Mouse (Mus musculus): ENCODE results near the gene Dnal1.

The Dnal1 gene

DNA sequence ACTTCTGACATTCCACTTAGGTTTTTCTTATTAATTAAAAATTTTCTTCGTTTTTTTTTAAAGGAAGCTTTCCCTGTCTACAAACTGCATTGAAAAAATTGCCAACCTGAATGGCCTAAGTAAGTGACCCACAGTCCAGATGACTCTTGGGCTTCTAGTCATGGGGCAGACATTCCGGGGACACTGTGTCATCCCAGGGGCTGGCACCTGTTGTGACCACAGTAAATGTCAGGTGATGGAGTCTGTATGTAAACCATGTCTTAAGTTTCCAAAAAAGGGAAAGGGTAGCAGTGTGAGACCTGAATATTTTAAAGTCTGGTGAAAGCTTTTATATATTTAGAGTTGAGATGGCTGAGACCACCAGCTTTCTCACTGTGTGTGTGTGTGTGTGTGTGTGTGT is 12.7 kb downstream of the Dnal1 start:
- no peak for DNase-seq (ENCODE audit: low spot score in 2 of 2)

DNA sequence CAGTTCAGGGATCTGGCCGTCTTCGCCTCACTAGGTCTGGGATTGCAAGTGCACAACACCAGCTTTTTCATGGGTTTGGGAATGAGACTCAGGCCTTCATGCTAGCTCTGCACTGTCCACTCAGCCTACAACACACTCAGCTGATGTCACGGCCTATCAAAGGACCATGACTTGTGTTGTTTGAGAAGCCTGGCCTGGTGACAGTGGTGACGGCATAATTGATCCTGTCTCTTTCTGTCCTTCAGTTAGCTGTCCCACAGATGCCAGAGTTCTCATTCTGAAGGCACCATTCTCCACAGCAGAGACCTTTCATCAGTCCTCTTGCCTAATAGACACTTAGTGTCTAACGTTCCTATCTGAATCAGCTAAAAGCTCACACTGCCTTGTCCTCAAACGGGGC is 14.4 kb downstream of the Dnal1 start:
- no peak for DNase-seq (ENCODE audit: low spot score in 2 of 2)

DNA sequence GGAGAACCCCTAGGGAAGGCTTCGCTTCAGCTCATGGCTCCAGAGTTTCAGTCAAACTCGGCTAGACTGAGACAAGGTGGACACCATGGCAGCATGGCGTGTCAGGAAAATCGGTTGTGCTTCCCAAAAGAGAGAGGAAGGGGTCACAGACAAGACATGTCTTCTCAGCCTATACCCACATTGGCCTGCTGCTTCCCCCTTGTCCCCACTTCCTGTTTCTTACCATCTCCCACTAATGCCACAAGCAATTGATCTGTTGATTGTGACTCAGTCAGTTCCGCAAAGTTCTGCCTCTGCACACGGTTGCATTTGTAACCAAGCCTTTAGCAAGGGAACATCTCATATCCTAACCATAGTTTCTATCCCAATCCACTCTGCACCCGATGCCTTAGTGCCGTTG is 15.8 kb downstream of the Dnal1 start:
- no peak for DNase-seq (ENCODE audit: low spot score in 2 of 2)

DNA sequence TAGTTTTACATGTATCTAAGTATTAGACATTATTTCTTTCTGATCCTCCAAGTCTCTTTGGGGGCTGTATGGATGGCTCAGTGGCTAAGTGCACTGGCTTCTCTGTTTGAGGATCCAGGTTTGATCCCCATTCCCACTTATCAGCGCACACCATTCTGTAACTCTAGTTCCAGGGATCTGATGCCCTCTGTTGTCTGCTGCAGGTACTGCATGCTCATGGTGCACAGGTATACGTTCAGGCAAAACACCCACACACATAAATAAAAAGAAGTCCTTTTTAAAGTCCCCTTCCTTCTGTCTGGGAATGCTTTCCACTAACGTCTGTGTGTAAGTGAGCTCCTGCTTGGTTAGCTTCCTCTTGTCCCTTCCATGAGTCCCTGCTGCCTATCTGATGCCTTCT is 18.1 kb downstream of the Dnal1 start:
- DNase-seq (ENCODE audit: low spot score in 2 of 2) = peak in 1 of 2 experiments; percentile 36

DNA sequence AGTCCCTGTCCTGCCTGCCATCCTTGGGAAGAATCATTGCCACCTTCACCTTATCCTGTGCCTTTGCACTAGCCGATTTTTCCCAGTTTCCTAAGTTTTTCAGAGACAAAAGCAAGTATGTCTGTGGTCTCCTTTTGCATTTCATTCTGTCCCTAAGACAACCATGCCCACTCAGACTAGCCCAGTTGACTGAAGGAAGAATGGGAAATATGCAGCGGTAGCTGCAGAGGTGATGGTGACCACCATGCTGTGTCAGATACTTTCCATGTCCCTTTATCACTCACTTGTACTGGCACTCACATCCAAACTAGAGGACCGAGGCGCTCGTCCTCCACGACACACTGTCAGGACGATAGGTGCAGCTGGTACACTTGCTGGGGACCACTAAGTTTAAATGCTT is 23.0 kb downstream of the Dnal1 start:
- no peak for DNase-seq (ENCODE audit: low spot score in 2 of 2)

DNA sequence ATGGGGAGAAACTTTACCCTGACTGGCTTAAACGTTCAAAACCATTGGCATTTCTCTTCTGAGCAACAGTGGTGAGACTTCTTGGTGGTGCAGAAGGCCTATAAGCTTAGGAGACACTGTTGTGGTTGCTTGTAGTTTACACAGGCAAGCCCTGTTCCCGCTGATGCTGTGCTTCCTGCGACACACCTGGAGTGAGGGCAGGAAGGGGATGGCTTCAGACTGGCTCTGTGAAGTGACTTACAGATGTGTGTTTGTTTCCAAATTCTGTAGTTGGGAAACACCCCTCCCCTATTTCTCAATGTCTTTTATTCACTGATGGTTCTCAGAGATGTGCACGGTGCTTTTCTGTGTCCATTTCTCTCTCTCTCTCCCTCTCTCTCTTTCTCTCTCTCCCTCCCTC is 26.0 kb downstream of the Dnal1 start:
- no peak for DNase-seq (ENCODE audit: low spot score in 2 of 2)

DNA sequence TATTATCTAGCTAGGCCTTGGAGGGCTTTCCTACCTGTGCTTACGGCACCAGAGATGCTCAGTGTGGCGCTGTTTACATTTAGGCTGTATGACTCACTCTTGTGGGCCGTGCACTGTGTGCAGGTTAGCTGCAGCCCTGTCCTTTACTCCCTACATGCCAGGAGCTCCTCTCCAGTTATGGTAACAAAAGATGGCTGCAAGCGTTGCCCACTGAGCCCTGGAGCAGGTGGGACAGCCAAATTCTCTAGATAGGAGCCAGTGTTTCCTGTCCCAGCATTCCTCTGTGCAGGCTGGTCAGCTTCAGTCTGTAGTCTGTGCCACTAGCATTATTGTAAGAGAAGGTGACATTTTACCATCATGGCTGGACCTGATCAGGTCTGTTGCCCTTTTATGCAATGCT is 27.1 kb downstream of the Dnal1 start:
- no peak for DNase-seq (ENCODE audit: low spot score in 2 of 2)

DNA sequence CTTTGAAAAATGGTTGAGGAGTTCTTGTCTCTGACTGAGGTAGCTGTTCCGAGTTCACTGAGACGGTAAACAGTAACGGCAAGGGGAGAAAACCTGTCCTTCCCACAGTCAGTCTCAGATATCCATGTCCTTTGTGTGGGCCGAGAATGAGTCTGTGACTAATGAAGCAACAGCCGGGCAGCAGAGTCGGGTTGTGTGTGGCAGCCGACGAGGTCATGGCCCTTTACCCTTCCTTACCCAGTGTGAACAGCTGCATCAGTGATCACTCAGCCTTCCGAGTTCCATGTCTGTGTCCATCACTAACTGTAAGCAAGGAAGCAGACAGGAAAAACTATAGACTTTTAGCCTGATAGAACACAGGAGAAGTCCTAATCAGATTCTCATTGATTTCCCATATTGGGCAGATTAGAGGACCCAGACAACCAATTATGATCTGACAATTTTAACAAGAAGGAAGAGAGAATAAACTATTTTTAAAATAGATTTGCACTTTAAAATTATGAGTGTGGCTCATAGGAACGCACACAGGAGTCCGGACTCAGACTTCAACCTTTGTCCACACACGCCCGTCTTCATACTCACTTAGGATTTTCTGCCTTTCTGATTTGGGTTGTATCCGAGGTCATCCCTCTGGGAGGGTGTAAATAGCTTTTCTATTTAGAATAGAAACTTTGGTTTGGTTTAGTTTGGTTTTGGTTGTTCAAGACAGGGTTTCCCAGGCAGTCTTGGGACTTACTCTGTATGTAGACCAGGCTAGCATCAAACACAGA is 28.3 kb downstream of the Dnal1 start:
- no peak for DNase-seq (ENCODE audit: low spot score in 2 of 2)

DNA sequence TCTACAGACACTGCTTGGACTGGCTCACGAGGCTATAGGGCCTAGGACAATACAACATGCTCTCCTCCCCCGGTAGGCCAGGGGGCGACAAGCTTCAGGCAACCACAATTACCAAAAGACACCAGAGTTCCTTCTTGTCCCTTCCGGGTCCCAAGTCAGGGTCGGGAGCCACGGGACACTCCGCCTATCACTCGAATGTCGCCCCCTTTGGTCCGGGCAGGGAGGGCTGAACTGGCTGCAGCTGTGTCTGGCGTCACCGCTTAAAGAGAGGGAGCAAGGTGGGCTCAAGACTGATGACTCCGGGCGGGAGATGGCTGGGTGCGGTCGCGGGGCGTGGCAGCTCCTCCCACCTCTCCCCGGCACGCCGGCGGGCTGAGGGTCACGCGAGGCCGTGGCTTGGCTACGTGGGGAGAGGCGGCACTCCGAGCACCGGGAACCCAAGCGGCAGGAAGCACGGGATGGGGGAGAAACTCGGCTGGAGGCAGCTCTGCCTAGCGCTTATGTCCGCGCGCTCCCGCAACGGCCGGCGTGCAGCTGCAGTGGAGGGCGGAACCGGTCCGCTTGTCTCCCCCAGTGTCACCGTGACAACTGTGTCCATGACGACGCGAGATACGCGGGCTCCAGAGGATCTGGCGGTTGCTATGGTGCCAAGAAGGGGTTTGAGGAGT is 33.9 kb downstream of the Dnal1 start, which contains the start of gene Pnma1:
Pnma1 (minus strand) TSS at position 536 of the 668 bp plus-strand sequence.
- DNase-seq (ENCODE audit: low spot score in 2 of 2) = peak; percentile 85 to 87

DNA sequence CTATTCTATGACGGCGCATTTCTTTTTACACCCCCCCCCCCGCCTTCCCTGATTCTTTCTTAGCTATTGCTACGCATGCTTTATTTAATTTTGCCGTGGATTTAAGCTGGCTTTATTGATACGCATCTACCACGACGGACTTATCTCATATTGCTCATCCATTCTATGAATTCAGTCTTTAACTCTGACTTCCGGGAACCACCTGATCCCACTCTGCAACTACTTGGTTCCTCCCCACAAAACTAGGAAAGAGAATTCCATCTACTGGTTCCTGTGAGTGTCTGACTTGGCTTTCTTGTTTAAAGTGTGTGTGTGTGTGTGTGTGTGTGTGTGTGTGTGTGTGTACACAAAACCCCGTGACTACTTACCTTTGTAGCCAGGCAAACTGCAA is 34.5 kb downstream of the Dnal1 start:
- no peak for DNase-seq (ENCODE audit: low spot score in 2 of 2)

DNA sequence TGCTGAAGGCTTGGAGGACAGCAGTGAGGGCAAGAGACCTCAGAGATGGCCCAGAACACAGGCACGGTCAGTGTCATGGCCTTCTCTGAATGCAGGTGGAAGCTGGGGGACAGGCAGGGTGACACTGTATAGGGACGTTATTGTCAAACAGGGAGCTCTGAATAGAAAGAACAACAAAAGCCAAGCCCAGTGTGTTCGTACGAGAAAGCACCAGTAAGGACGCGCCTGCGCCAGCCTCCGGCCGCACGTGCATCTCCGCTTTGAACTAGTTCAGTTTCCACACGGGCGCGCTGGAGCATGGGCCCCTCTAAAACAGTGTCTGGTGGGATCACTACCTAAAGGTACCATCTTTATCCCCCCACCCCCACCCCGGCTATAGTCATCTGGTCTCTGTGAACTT is 35.8 kb downstream of the Dnal1 start:
- no peak for DNase-seq (ENCODE audit: low spot score in 2 of 2)

DNA sequence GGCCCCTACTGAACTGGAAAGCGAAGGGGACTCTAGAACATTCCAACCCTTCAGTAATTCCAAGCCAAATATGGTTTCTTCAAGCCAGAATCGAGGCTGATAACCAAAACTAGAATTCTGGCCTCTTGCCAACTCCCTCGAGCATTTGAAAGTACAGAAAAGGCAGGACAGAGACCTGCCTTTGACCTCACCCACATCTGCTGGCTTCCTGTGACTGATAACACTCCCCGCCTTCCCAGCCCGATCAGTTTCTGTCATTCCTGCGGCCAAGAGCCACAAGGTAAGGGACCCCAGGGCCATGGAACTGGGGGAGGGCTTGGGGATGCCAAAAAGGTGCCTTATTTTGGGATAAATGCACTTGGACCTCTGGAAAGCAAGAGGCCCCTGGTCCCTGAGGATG is 36.8 kb downstream of the Dnal1 start:
- no peak for DNase-seq (ENCODE audit: low spot score in 2 of 2)

DNA sequence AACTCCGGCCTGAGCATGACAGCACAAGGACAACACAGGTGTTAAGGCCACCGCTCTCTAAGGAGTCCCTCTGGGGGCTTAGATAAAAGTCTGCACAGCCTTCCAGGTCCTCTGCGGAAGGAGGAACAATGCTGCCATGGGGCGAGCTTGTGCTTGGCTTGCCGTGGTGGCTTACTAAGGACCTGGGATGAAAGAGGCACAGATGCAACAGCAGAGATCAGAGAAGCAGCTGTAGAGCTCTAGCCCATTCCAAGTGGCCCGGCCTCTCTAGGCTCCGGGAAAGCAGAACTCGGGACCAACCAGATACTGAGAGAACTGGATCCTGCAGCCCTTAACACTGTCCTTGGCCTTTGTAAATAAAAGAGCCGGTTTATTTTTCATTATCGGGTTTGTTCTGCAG is 37.7 kb downstream of the Dnal1 start:
- no peak for DNase-seq (ENCODE audit: low spot score in 2 of 2)

DNA sequence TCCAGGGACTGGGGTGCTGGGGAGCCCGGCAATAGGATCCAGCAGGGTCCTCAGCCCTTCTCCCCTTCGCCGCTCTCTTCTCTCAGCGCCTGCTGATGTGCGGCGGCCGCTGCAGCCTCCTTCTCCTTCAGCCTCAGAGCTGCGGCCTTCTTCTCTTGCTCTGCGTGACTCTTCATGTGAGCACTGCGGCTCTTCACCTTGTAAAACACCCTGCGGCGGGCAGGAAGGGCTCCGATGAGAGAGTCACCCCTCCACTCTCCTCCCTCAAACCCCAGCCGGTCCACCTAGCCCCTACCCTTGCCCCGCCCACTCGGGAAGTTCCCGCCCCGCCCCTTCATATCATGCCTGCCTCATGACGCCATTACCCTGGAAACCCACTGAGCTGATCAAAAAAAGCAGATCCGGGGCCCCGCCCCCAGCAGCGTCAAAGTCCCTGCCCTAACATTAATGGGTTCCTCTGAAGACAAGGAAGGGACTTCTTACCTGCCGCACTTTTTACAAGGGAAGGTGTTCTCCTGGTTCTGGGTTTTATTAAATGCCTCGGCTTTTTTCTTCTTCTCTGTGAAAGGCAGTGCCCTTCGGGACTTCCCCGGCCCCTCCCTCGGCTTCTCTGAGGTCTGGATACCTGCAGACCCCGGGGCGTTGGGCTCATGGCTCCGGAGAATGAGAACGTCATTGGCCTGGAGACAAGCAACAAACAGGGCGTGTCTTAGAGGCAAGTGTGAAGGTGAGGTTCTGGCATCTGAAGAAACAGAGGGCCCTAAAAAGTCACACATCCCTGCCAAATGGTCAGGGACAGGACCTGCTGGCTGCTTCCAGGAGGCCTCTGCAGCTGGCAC is 38.4 kb downstream of the Dnal1 start:
- no peak for DNase-seq (ENCODE audit: low spot score in 2 of 2)

DNA sequence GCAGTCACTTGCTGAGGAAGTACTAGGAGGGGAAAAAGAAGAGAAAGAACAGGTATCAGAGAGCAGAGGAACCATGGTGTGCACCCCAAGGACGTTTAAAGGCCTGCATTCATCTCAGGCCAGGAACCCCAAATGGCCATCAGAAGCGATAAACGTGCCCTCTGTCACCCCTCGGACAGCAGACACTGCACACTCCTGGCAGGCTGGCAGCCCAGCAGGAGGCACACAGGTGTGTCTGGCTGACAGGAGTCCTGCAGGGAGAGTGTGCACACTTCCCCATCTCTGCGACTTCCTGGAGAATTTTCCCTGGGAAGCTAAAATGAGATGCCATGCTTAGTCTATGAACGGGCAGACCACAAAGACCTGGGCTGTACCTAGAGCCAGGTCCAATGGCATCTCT is 39.2 kb downstream of the Dnal1 start:
- DNase-seq (ENCODE audit: low spot score in 2 of 2) = no peak

DNA sequence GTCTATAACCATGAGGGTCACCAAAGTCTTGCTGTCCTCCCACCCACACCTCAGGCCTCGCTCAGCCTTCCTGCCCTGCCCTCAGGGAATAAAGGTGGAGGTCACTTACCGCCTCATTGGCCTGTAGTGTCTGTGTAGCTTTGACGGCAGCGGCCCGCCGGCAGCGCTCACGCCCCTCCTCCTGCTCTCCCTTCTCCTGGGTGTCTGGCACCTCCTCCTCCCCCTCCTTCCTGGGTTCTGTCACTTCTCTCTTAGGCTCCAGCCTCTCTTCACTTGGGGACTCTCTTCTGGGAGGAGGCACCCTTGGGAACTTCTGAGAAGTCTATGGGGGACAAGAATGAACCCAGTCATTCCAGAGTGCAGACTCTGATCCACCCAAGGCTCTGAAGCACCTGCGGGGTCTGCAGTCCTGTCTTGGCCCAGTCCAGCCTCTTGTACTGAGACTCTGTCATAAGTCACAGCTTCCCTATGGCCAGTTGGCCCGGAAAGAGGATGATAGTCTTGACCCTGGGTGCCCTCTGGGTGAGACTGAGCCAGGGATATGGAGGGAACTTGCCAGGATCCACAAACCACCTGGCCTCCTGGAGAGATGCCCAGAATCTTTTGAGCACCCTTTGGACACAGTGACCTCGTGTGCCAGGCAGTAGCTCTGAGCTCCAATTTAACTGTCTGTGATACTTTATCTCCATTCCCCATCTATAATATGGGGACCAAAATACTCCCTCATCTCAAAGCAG is 40.8 kb downstream of the Dnal1 start:
- DNase-seq (ENCODE audit: low spot score in 2 of 2) = no peak

DNA sequence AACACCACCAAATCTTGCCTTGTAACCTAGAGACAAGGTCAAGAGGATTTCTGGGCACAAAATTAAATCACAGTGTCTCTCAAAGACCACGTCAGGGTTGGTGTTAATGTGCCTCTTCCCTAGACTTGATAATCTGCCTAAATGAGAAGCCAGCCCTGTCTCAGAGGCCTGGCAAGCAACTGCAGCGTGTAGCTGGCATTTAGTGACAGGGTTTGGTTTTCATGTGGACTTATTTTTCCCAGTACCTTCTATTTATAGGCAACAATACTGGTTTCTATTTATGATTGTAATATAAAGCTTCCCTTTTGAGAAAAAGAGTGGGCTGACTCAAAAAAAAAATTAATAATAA is 41.3 kb downstream of the Dnal1 start:
- no peak for DNase-seq (ENCODE audit: low spot score in 2 of 2)

DNA sequence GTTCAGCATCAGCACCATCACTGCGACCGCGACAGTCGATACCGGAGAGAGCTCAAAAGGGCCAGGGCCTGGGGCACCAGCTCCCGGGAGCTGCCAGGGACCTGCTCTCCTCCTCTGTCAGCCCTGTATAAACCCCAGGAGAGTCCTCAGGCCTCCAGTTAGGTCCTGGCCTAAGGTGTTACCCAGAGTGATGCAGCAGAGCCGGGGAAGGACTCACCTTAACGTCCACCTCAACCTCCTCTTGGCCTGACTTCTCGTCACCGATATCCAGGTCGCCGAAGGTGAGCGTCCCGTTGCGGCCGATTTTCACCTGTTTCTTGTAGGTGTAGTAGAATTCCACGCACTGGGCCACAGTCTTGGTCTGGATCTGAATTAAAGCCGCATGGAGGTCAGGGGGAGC is 42.0 kb downstream of the Dnal1 start:
- DNase-seq (ENCODE audit: low spot score in 2 of 2) = no peak

DNA sequence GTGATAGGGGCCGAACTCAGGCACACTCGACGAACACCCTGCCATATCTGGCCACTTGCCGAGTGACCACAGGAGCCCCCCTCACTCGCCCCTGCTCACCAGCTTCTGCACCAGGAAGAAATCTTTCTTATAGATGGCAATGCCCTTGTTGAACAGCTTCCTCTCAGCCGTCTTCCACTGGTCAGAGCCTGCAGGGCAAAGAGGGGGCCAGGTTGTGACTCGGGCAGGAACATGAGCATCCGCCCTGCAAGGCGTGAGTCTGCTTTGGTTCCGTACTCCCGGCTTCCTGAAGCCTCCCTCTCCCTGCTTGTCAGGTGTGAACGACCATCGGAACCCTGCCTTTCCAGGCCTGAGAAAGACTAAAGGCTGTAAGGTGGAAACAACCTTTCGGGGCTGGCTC is 44.0 kb downstream of the Dnal1 start:
- no peak for DNase-seq (ENCODE audit: low spot score in 2 of 2)

DNA sequence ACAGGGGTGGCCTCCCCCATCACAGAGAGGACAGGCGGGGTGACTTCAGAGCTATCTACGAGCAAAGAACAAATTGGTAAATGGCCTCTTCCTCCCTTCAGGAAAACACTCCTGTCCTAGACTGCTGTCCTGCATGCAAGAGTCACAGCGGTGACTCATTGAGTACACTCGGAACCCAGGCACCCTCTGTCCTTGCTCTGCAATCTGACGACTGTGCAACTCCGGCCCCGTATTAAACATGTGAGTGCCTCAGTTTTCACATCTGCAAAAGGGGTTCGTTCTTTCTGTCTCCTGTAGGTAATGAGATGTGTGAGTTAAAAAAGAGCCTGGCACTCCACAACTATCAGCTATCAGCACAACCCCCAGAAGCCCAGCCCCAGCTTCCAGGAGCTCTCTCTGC is 46.3 kb downstream of the Dnal1 start:
- DNase-seq (ENCODE audit: low spot score in 2 of 2) = no peak

DNA sequence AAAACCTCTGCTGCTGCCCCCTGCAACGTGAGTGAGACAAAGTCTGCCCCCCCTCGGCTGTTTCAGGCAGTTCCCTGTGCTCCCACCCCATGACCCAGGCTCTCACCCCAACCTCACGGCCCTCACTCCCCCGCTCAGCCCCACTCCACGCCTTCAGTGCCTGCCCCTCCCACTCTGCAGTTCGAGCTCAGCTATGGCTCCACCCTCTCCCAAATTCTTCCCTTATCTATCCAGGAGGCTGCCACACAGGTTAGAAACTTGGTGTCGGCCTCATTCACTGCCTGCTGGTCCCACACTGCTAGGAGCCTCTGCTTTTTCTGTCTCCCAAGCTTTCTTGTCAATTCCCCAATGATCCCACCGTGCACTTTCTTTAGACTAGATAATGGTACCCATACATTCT is 47.0 kb downstream of the Dnal1 start:
- DNase-seq (ENCODE audit: low spot score in 2 of 2) = no peak

All from right cerebral cortex, adult 2 months (tissue).